Mouse (Mus musculus) gastrocnemius, postnatal 36 days (tissue): ENCODE results near the gene Cmtm2b. TPM values are rescaled to one million over a fixed set of nuclear protein-coding genes. Genes with fewer than 3 reads are reported as not detected.
A peak's percentile ranks its signal among the peaks of the same experiment; 100 is the strongest.

ENCODE experiments used
- DNase-seq, 2 experiments: peaks; one replicate each; pipeline ENCODE4 v3.0.0; 2022
- intact Hi-C: fragments of 180-260 bp; cut with DNase I; formaldehyde crosslinking; loops from one replicate; pipeline ENCODE4 v1.15.1; 2025
- total RNA-seq, 2 experiments: library from RNA; stranded (reverse); gene quantifications; 2 replicates each; pipeline ENCODE4 v1.2.3; 2021

Cmtm2b gene
- total RNA-seq, 2 experiments from 2014 or later, result not detected

- intact Hi-C loops, result loop anchor here (5.0 kb wide), 1 partner anchor 61 kb away; no protein-coding TSS in a partner anchor
- peak; percentile 66 to 78 for DNase-seq
These were observed 19.1 kb downstream of the Cmtm2b start for GRCm38 (mm10) chr8:104341106-104341561.

DNA sequence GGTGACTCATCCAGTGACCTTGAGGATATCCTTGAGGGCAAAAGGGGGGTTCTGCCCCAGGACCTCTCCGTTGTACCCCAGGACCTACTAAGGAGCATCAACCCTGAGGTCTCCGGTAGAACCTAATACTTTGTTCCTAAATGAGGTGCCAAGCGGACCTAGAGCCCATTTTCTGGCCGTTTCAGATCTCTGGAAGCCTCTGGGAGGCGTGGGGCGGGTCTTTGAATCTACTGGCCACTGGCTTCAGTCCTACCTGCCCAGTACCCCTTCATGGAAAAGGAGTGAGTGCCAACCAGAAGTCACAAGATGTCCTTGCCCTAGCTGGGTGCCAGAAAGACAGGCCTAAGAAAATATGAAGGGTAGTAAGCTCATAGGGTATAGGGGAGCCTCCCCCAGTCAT lies 19.6 kb downstream of the Cmtm2b start:
- DNase-seq, result no peak
- intact Hi-C loops, result loop anchor here (5.0 kb wide), 1 partner anchor 61 kb away; no protein-coding TSS in a partner anchor

- intact Hi-C loops, result loop anchor here (5.0 kb wide), 1 partner anchor 60 kb away; no protein-coding TSS in a partner anchor
- no peak for DNase-seq
These were observed 20.4 kb downstream of the Cmtm2b start for GRCm38 (mm10) chr8:104342426-104342825.

GRCm38 (mm10) chr8:104343957-104344356 lies 21.9 kb downstream of the Cmtm2b start:
- intact Hi-C loops, result loop anchor here (2.0 to 5.0 kb wide), 3 partner anchors 58 to 227 kb away; partner anchors contain the start of gene Dync1li2

DNA sequence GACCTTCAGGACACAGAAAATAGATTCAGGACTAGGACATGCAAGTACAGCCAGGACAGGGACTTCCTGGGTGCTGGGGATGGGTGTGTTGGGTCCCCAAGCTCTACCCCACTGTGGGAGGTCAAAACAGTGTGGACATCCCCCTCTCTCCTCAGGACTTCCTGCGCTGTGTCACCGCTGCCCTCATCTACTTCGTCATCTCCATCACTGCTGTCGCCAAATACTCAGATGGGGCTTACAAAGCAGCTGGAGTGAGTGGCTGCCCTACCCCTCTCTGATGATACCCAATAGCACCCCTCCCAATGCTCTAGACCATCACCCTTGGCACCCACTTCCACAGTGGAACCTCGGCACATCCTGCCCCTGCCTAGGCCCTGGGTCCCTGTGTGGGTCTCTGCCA lies 22.6 kb downstream of the Cmtm2b start:
- intact Hi-C loops, result loop anchor here (2.0 to 5.0 kb wide), 3 partner anchors 58 to 226 kb away; partner anchors contain the start of gene Dync1li2
- DNase-seq, result no peak

More at GRCm38 (mm10) chr8:104343957-104344356, 21.9 kb downstream of the Cmtm2b start:
- peak; percentile 81 to 83 for DNase-seq

GRCm38 (mm10) chr8:104346706-104347105 lies 24.7 kb downstream of the Cmtm2b start:
- intact Hi-C loops, result no loop called here
- no peak for DNase-seq

DNA sequence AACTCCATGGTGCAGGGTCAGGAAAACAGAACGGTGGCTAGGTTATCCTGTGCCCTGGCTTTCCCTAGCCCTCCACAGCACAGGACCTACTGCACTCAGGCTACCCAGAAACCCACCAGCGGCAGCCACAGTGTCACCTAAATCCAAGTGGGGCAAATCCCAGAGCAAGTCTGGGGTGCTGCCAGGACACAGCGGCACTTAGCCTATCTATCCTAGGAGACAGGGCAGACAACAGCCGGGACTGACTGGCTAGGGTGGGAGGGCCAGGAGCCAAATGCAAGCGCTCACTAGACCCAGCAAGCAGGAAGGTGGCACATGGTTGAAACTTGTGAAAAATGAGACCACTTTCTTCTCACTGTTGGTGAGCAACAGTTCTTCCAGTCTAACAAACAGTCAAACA lies 26.9 kb downstream of the Cmtm2b start:
- no peak for DNase-seq
- intact Hi-C loops, result no loop called here

GRCm38 (mm10) chr8:104350047-104350446 lies 28.0 kb downstream of the Cmtm2b start:
- no peak for DNase-seq
- intact Hi-C loops, result no loop called here

- intact Hi-C loops, result no loop called here
- no peak for DNase-seq
These were observed 31.2 kb downstream of the Cmtm2b start for GRCm38 (mm10) chr8:104353186-104353585.

- intact Hi-C loops, result no loop called here
- DNase-seq, result no peak
These were observed 32.5 kb downstream of the Cmtm2b start for GRCm38 (mm10) chr8:104354504-104354903.

GRCm38 (mm10) chr8:104358637-104359036 lies 36.6 kb downstream of the Cmtm2b start:
- DNase-seq, result no peak
- intact Hi-C loops, result no loop called here

- no peak for DNase-seq
- intact Hi-C loops, result no loop called here
These were observed 37.9 kb downstream of the Cmtm2b start for GRCm38 (mm10) chr8:104359778-104360456.

DNA sequence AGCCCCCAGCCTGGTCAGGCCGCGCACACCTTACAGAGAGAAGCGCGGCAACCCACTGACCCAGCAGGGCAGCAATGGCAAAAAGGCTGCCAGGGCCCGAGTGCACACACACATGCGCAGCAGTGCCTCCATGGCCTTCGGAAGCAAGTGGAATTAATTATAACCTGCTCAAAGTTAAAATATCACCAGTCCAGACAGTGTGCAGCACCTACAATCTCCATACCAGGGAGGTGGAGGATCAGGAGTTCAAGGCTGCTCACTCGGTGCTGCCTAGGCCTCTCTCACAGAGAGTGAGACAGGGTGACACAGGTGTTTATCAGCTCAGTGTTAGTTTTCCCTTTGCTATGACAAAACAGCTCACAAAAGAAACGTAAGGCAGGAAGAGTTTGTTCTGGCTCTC lies 43.7 kb downstream of the Cmtm2b start:
- intact Hi-C loops, result no loop called here

GRCm38 (mm10) chr8:104367398-104367797 lies 45.4 kb downstream of the Cmtm2b start:
- no peak for DNase-seq
- intact Hi-C loops, result no loop called here

More for the DNA sequence above, 43.7 kb downstream of the Cmtm2b start:
- DNase-seq, result no peak

- intact Hi-C loops, result no loop called here
- no peak for DNase-seq
These were observed 47.6 kb downstream of the Cmtm2b start for GRCm38 (mm10) chr8:104369591-104369990.

GRCm38 (mm10) chr8:104370071-104370470 lies 48.0 kb downstream of the Cmtm2b start:
- intact Hi-C loops, result no loop called here
- no peak for DNase-seq

GRCm38 (mm10) chr8:104371121-104371520 lies 49.1 kb downstream of the Cmtm2b start:
- intact Hi-C loops, result no loop called here
- no peak for DNase-seq

DNA sequence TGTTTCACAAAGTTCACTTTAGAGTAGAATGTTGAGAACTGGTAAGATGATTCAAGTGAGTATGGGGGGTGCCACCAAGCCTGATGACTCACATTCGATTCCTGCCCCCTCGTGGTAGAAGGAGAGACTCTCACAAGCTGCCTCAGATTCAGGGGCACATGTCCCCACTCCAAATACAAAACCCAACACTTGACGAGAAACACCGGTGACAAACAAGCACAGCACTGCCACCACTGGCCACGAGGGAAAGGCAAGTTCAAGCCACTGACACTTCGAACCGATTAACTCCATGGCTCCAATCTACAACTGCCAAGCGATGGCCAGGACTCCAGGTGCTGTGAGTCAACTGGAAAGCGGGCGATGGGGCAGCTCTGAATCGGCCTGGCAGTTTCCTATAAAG lies 51.7 kb downstream of the Cmtm2b start:
- intact Hi-C loops, result no loop called here
- no peak for DNase-seq

DNA sequence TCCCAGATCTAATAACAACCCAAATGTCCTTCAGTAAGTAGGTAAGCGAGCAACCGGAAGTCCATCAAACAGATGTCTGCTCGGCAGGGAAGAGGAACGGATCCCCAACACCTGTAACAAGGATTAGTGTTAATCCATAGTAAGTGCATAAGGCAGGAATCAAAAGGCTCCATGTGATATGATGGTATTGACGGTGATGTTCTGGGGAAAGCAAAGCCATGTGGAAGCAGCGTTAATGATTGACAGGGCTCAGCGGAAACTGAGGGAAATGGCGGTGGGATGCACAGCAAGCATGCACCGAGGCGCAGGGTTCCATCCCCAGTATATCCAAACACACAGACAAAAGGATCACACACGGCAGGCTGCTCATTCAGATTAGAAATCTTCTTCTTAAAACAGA lies 52.2 kb downstream of the Cmtm2b start:
- DNase-seq, result no peak
- intact Hi-C loops, result no loop called here

DNA sequence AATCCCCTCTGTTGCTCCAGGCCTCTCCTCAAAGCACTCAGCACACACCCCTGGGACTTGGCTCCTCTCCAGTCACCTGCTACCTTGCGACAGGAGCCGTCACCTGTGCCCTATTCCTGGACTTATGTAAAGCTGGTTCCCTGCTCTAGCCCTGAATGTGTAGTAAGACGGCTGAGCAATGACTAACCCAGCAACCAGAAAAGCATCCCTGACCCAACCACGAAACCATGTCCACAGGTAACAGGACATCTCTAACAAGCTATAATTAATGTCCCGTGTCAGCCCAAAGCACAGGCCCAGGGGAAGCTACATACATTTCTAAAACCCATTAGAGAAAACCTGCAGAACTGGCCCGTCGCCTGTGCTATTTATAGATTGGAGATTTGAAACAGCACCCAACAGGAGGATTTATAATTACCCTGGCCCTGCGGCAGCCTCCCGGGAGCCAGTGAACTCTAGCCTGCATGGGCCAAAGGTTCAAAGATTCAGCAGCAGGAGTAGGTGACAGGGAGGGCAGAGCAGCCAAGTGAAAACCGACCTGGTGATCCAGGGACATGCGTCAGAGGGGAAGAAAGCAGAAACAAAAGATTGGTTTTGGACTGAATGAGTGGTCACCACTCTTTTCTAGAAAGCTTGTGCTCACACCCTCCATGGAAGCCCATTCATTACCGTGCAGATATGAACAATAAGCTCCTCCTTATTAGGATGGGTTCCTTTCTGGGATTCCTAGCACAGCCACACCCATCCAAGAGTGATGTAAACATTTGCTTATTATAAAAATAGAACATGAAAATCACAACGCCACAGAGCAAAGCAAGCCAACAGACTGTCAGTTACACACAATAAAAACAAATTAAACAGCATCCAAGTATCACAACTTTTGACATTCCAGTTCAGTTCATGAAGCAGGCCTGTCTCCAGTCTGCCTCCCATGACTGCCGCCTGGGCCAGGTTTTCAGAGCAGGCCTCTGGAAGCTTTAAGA lies 53.1 kb downstream of the Cmtm2b start:
- intact Hi-C loops, result no loop called here
- peak in 1 of 2 experiments; percentile 24 for DNase-seq

- intact Hi-C loops, result no loop called here
- DNase-seq, result no peak
These were observed 53.9 kb downstream of the Cmtm2b start for GRCm38 (mm10) chr8:104375959-104376358.
